Mouse (Mus musculus) T-cell, adult 2 months (primary cell): ENCODE measurements around the gene Pdrg1.
A peak's percentile ranks its signal among the peaks of the same experiment; 100 is the strongest.

ENCODE experiments used
- DNase-seq: peaks from one replicate; pipeline ENCODE4 v3.0.0; 2022; ENCODE audit warnings: low spot score

Gene Pdrg1

GRCm38 (mm10) chr2:153031126-153032082, 16.2 kb upstream of the Pdrg1 start, which contains the start of gene Xkr7:
TSS of gene Xkr7 (plus strand) at chr2:153031852.
- no peak for DNase-seq

DNA sequence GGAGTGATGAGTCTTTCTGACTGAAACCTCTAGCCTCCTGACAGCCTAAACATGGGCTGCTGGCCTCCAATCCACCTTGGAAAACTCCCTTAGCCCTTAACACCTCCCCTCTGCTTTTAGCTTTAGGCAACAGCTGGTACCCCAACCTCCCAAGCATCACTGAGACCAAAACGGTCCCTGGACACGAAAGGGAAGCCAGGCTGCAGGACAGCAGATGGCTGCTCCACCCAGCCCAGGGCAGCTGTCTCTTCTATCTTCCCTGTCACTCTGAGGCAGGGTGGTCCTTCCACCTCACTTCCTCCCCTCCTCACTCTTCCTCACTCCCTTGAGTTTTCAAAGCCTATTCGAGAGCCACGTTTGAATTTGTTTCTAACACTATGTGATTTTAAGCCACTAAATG, 15.2 kb upstream of the Pdrg1 start:
- no peak for DNase-seq

- DNase-seq = no peak
Measured at GRCm38 (mm10) chr2:153027501-153027900, 12.3 kb upstream of the Pdrg1 start.

GRCm38 (mm10) chr2:153026052-153026451, 10.8 kb upstream of the Pdrg1 start:
- no peak for DNase-seq

DNA sequence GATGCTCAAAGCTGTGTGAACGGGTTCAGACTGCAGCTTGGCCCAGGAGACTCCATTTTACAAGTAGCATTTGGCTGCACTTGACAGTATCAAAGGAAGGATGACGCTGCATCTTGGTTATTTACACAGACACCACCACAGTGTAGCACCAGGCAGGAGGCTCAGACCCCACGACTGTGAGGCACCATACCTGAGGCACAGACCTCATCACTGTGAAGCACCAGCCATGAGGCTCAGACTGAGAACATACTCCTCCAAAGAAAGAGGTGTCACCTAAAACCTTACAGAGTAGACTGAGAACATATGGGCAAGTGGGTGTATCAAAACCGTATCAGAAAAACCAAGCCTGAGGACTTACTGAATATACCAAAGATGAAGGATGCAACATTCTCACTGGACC, 7.6 kb upstream of the Pdrg1 start:
- no peak for DNase-seq

- no peak for DNase-seq
Measured at GRCm38 (mm10) chr2:153021163-153021562, 5.9 kb upstream of the Pdrg1 start.

GRCm38 (mm10) chr2:153019355-153019754, 4.1 kb upstream of the Pdrg1 start:
- no peak for DNase-seq

DNA sequence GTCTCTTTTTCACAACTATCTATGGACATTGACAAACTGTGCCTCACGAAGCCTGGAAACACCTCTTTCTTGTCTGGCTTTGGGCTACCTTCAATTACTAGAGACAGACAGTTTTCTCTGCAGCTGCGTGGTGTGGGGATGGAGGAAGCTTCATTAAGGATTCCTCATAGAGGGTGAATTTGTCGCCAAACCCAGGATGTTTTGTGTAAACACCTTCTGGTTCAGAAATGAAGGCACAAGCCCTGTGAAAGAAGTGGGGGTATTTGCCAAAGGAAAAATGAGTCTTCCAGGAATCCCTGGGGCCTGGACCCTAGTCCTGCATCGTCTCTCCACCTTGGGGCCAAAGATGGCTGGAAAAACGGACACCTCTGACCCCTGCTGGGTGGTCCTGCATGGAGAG, 1.6 kb upstream of the Pdrg1 start:
- no peak for DNase-seq

- DNase-seq = no peak
Measured at GRCm38 (mm10) chr2:153015804-153016203, 577 bp upstream of the Pdrg1 start.

- DNase-seq = no peak
Measured at GRCm38 (mm10) chr2:153013724-153014515, 1.3 kb downstream of the Pdrg1 start.

- DNase-seq = no peak
Measured at GRCm38 (mm10) chr2:153009192-153009973, 5.8 kb downstream of the Pdrg1 start.

- no peak for DNase-seq
Measured at GRCm38 (mm10) chr2:153005981-153006380, 9.2 kb downstream of the Pdrg1 start.

DNA sequence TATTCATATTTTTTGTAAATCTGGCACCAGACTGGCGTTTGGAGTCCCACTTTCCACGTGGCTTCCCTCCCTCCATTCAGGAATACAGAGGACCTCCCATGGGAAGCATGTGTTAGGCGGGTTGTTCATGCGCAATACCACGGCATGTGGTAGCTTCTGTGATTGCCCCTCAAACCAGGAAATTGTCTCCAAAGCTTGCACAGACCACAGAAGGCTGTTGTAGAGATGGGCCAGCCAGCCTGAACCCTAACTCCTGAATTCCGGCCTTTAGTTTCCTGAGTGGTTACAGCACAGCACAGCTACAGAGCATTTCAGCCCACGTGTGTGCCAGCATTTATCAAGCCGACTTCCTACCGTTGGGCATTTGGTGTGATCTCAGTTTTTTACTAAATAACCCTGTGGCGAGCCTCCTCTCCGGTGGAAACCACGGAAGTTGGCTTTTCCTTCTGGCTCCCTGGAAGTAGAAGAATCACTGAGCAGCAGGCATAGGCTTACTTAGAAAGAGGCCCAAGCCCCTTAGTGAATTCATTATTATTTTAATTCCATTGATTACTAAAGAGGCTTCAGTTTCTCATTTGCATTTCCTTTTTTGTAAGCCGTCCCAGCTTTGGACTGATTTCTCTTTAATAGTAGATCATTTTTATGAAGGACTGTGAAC, 11.4 kb downstream of the Pdrg1 start:
- DNase-seq = no peak

DNA sequence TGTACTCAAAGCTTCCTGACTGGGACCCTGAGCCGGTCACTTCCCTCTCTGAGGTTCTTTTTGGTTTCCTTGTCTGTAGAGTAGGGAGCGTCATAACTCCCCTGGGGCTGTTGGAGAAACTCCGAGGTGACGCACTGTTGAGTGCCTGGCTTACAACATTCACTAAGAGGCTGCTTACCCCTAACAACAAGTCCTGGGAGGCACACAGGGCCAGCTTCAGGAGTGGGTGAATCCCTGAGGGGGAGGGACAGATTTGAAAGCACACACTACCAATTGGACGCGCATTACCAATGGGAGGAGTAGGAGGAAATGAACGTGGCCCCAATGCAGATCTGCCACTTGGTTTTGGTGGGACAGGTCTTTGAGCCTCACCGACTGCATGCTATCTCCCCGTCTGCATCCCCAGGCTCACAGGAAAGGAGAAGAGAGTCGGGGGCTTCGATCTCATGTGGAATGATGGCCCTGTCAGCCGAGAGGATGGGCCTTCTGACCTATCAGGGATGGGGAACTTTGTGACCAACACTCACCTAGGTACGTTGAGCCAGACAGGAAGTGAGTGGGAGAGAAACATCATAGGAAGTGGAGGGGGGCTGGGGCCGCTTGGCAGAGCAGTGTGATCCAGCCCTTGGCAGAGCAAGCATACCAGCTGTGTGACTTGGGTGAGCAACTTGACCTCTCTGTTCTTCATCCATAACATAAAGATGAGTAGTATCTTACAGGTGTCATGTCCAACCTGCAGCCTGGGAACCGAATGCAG, 12.6 kb downstream of the Pdrg1 start:
- DNase-seq = no peak

GRCm38 (mm10) chr2:152997046-152997445, 18.2 kb downstream of the Pdrg1 start:
- no peak for DNase-seq

DNA sequence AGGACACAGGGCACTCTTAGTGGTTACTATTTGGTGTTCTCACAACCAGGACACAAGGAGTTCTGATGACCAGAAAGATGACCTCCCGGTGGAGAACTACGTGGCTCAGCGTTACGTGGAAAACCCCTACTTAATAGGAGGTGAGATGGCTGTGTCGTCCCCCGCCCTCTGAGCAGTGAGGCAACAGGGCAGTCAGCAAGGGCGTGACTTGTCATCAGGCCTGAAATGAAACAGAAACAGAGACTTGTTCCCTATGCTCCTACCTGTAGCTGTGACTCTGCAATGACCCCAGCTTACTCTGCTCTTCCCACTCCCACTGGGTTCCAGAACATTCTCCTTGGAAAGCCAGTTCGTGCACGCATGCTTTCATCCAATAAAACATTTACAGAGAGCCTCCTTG, 23.7 kb downstream of the Pdrg1 start:
- DNase-seq = no peak

GRCm38 (mm10) chr2:152985582-152985981, 29.6 kb downstream of the Pdrg1 start:
- DNase-seq = no peak

DNA sequence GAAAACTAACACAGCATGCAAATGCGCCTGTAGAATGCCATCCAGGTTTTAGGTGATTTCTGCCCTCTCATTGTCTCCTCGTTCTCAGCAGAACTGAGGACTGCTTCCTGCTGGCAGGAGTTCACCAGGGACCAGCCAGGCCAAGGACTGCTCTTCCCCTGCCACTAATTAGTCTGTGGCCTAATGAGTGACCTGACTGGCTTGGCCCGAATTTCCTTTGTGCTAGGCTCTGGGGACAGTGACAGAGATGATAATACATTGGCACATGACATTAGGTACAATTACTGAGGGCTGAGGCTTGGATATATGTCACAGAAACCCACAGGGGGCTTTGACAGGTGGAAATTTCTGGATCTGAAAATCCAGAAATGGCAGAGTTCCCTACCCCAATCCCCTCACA, 38.2 kb downstream of the Pdrg1 start:
- DNase-seq = no peak

DNA sequence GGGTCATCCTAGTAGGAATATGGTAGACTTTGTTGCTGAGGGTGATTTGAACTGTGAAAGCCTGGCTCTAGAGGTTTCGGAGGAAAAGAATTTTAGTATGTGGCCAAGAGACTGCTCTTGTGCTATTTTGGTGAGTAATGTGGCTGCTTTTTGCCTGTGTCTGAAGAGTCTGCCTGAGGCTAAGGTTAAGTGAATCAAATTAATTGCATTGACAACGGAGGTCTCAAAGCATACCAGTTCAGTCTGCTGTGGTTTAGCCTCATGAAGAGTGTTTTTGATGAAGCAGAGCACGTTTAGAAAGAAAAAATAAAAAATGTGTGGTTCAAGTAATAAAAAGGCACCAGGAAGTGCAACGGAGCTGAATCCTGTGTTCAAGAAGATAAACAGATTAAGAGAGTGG, 49.7 kb downstream of the Pdrg1 start:
- no peak for DNase-seq

GRCm38 (mm10) chr2:152962091-152962793, 53.0 kb downstream of the Pdrg1 start, which contains the start of gene Ttll9:
TSS of gene Ttll9 (plus strand) at chr2:152962485.
- peak; percentile 19 for DNase-seq
